Mouse (Mus musculus) stomach, embryonic 14.5 days (tissue): ENCODE measurements at regions not wholly inside any gene's neighbourhood (a gene's known extent, or its start where the extent isn't known, plus 50 kb on each side); places are given as distances from the start of the nearest gene placed in this dataset.
A peak's percentile ranks its signal among the peaks of the same experiment; 100 is the strongest.

Experiments
- ATAC-seq: fragments of 200-750 bp; cut with Nextera tagmentation; 2 replicates; pipeline ENCODE4 v1.8.0; 2017; ENCODE audit warnings: low read depth, moderate TSS enrichment; ENCODE audit not compliant: insufficient number of reproducible peaks, insufficient read depth, low FRiP score
- H3K27ac ChIP-seq: fragments of 300-500 bp; sonication (generic); 2 replicates; pipeline ENCODE4 v1.5.1; 2014; ENCODE audit warnings: mild to moderate bottlenecking, low read length, moderate library complexity, mixed read lengths
- H3K27me3 ChIP-seq: fragments of 300-500 bp; sonication (generic); 2 replicates; pipeline ENCODE4 v1.6.1; 2014; ENCODE audit warnings: low read length, control low read depth, mixed read lengths; ENCODE audit not compliant: control insufficient read depth, insufficient read depth
- H3K36me3 ChIP-seq: fragments of 300-500 bp; sonication (generic); 2 replicates; pipeline ENCODE4 v1.6.1; 2014; ENCODE audit warnings: mild to moderate bottlenecking, control low read depth, low read length, moderate library complexity, mixed read lengths; ENCODE audit not compliant: control insufficient read depth, insufficient read depth
- H3K4me1 ChIP-seq: fragments of 300-500 bp; sonication (generic); 2 replicates; pipeline ENCODE4 v1.6.1; 2014; ENCODE audit warnings: low read length, control low read depth, mixed read lengths; ENCODE audit not compliant: control insufficient read depth, insufficient read depth
- H3K4me2 ChIP-seq: fragments of 300-500 bp; sonication (generic); replicated peaks from 2 replicates; pipeline ENCODE4 v1.6.1; 2014; ENCODE audit warnings: low read depth, low read length, control low read depth
- H3K4me3 ChIP-seq: fragments of 300-500 bp; sonication (generic); 2 replicates; pipeline ENCODE4 v1.5.1; 2014; ENCODE audit warnings: low read depth, low read length, control low read depth
- H3K9ac ChIP-seq: fragments of 300-500 bp; sonication (generic); replicated peaks from 2 replicates; pipeline ENCODE4 v1.6.1; 2014; ENCODE audit warnings: low read depth, mild to moderate bottlenecking, control low read depth, low read length, moderate library complexity, mixed read lengths
- H3K9me3 ChIP-seq: fragments of 300-500 bp; sonication (generic); 2 replicates; pipeline ENCODE4 v1.6.1; 2016; ENCODE audit warnings: low read depth, low read length, control low read depth; ENCODE audit not compliant: control insufficient read depth
- WGBS: fragments of 180-500 bp; shearing (Covaris S2); extraction: QIAGEN DNeasy Blood & Tissue Kit; methylation state at CpG from one replicate; pipeline ENCODE4 v1.1.7; 2014; 5-methylcytosine and 5-hydroxymethylcytosine counted together

DNA sequence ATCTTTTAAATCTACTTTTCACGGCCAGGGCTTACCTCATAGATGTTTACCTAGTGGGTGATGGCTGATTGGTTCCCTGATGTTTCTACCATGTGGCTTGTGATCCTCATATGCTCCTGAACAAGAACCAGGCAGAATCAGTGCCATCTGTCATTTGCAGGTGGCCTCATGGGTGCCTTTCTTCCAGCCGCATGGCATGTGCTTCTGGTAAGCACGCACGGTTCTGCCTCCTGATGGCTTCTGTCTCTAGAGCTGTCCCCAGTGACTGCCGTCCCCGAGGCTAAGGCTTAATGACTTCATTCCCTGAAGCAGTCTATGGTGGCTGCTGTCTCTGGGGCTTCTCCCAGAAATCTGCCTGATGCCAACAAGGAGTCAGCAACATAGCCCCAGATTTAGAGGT is 117.3 kb upstream of the Kit start:
- H3K4me1 ChIP-seq = peaks cover 11% of the 10 kb centered on the region; the same call in 1 of the 2 replicates
- H3K4me2 ChIP-seq = no peak overlapping the region
- no peaks in the 10 kb centered on the region for H3K27me3 ChIP-seq
- H3K9ac ChIP-seq = no peak overlapping the region
- 82% methylated on average over 6 of the region's 6 CpGs for WGBS
- no peak for ATAC-seq
- no peaks in the 10 kb centered on the region for H3K9me3 ChIP-seq
- H3K27ac ChIP-seq = no peak overlapping the region
- H3K36me3 ChIP-seq = no peaks in the 10 kb centered on the region
- no peak overlapping the region for H3K4me3 ChIP-seq

DNA sequence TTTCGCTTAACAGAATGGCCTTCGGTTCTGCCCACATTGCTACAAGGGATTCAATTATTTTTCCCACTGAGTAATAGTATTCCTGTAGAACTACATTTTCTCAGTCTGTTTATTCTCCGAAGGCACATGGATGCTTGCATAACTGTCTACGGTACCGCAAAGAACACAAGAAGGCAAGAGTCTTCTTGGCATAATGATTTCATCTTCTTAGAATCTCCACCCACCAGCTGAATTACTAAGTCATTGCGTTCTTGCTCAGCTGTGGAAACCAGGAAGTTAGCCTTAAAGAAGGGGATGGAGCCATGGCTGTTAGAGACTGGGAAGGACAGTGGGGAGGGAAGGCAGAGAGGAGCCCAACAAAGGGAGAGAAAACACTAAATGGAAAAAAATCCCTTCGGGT is 116.4 kb upstream of the Kit start:
- no peak for ATAC-seq
- H3K36me3 ChIP-seq = no peaks in the 10 kb centered on the region
- H3K27me3 ChIP-seq = no peaks in the 10 kb centered on the region
- H3K27ac ChIP-seq = no peak overlapping the region
- no peak overlapping the region for H3K4me2 ChIP-seq
- no peak overlapping the region for H3K4me3 ChIP-seq
- H3K9ac ChIP-seq = no peak overlapping the region
- no peaks in the 10 kb centered on the region for H3K9me3 ChIP-seq
- H3K4me1 ChIP-seq = peaks cover 11% of the 10 kb centered on the region; the same call in 1 of the 2 replicates
- 90% methylated on average over 7 of the region's 7 CpGs for WGBS

DNA sequence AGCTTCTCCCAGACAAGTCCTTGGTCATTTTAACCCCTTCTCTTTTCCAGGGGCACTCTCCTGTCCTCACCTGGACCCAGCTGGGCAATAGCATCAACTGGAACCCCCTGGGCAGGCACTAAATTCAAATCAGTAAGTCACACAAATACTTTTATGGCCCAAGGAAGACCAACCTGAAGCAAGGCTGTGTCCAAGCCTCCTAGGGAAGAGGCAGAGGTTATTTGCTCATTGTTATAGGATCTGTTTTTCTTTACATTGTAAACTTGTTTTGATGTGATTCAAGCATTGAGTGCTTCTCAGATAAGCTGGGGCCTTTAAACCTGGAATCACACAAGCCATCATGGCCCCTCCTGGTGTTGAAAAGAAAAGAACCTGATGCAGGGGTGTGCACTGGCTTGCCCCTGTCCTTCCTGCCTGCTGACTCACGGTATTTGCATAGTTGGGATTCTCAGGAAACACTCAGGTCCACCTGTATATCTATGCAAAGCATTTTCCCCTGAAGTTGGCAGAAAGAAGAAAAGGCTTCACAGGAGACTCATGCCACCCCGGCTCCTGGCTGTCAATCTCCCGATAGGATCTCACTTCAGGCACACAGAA is 114.9 kb upstream of the Kit start:
- no peak for ATAC-seq
- Histone ChIP-seq H3K4me2 (no peak overlapping the region), H3K4me3 (no peak overlapping the region), H3K27ac (no peak overlapping the region), H3K4me1 (peaks cover 11% of the 10 kb centered on the region; the same call in 1 of the 2 replicates), H3K36me3 (no peaks in the 10 kb centered on the region), H3K27me3 (no peaks in the 10 kb centered on the region), H3K9me3 (no peaks in the 10 kb centered on the region), H3K9ac (no peak overlapping the region)
- WGBS = 41% methylated on average over 3 of the region's 3 CpGs

DNA sequence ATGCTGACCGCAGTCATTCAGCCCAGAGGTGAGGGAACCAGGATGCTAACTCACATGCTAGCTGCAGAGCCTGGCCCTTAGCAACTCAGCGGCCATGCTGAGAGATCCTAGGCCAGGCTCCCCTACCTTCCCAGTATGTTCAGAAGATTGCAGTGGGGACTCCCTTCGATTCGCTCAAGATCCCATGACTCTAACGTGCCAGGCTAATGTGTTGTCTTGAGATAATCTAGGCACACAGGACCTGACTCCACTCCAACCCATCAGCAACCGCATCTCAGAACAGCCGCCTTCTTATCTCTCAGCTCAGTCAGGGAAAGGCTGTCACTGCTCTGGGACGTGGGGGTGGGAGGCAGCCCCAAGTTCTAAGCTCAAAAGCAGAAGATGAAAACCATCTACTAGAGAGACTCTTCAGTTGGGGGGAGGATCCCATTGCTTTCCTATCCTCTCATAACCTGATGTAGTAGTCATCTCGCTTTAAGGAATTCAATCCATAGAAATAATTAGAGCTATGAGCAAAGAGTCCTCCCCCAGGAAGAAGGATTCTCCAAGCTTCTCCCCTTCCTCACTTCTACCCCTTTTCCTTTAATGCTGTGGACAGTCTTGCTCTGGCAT is 114.2 kb upstream of the Kit start:
- 69% methylated on average over 9 of the region's 9 CpGs for WGBS
- peak; percentile 77; the same call in 1 of the 2 replicates for ATAC-seq
- H3K9me3 ChIP-seq = no peaks in the 10 kb centered on the region

DNA sequence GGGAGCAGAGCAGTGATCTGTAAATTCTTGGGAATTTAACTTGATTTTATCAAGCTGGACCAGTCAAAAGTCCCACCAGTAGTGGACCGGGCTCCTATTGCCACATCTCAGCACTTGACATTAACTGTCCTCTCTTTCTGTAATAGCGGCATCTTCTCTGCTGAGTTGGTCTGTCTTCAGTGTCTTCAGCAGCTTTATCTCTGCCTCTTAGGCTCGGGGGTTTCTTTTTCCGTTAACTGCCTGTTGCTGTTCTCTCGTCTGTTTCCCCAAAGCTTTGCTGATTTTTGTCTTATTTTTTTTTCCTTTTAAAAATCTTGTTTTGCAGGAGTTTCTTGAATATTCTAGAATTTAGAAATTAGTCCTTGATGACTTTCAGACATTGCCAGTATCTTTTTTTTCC is 113.3 kb upstream of the Kit start:
- Histone ChIP-seq H3K4me2 (no peak overlapping the region), H3K9me3 (no peaks in the 10 kb centered on the region), H3K27me3 (no peaks in the 10 kb centered on the region), H3K9ac (no peak overlapping the region), H3K4me3 (no peak overlapping the region), H3K36me3 (no peaks in the 10 kb centered on the region), H3K27ac (no peak overlapping the region), H3K4me1 (peaks cover 11% of the 10 kb centered on the region; the same call in 1 of the 2 replicates)
- no peak for ATAC-seq
- WGBS = 84% methylated on average over 5 of the region's 5 CpGs

More for the DNA sequence above, 114.2 kb upstream of the Kit start:
- Histone ChIP-seq H3K4me3 (no peak overlapping the region), H3K27me3 (no peaks in the 10 kb centered on the region), H3K36me3 (no peaks in the 10 kb centered on the region), H3K9ac (no peak overlapping the region), H3K27ac (no peak overlapping the region), H3K4me1 (peaks cover 11% of the 10 kb centered on the region; the same call in 1 of the 2 replicates), H3K4me2 (no peak overlapping the region)

DNA sequence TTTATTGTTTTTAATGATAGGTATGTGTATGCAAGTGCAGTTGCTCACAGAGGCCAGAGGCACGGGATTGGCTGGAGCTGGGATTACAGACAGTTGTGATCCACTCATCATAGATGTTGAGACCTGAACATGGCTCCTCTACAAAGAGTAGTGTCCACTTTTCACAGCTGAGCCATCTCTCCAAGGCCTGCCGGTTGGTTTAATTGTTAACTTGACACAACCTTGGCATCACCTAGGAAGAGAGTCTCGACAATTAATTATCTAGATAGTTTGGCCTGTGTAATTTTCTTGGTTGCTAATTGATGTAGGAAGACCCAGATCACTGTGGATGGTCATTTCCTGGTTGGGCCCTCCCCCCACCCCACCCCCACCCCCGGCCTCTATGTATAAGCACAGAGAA is 111.1 kb upstream of the Kit start:
- Histone ChIP-seq H3K27ac (no peak overlapping the region), H3K4me1 (peaks cover 11% of the 10 kb centered on the region; the same call in 1 of the 2 replicates), H3K9me3 (no peaks in the 10 kb centered on the region), H3K4me3 (no peak overlapping the region), H3K9ac (no peak overlapping the region), H3K36me3 (no peaks in the 10 kb centered on the region), H3K27me3 (no peaks in the 10 kb centered on the region), H3K4me2 (no peak overlapping the region)
- WGBS = 83% methylated on average over 4 of the region's 4 CpGs
- ATAC-seq = no peak

DNA sequence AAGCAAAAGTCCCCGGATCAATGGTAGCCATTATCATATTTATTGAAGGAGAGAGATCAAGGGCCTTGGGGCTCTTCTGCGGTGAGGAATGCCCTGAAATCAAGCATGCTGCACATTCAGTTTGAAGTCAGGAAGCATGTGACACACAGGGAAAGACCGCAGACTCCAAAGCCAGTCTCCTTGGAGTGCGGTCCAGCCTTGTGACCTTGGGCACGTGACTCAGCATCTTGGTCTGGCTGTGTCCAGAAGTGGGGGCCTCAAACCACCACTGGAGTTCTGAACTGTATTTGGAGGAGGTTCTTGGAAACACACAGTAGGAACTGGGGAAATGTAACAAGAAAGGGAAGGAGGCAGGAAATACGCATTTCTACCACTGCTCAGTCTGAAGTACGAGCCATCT is 109.0 kb upstream of the Kit start:
- ATAC-seq = no peak

DNA sequence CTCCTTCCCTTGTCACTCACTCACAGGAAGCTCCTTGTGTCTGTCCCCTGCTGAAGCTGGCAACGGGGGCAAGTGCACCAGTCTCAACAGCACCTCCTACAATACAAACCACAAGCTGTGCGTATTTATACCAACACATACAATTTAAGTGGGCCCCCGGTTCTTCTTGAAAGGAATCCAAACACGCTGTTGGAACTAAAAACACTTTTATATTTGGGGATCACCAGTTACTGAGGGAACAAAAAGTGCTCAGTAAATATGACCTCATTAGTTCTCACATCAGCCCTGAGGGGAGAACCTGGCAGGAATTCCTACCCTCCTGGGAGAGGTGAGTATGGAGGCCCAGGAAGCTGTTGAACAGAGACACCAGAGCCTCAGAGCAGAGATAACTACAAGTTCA is 107.8 kb upstream of the Kit start:
- no peaks in the 10 kb centered on the region for H3K36me3 ChIP-seq
- H3K4me3 ChIP-seq = no peak overlapping the region
- H3K4me1 ChIP-seq = no peaks in the 10 kb centered on the region
- ATAC-seq = no peak
- no peaks in the 10 kb centered on the region for H3K27me3 ChIP-seq
- 69% methylated on average over 4 of the region's 4 CpGs for WGBS
- no peak overlapping the region for H3K4me2 ChIP-seq
- no peak overlapping the region for H3K9ac ChIP-seq
- H3K27ac ChIP-seq = no peak overlapping the region
- H3K9me3 ChIP-seq = no peaks in the 10 kb centered on the region

More for the DNA sequence above, 109.0 kb upstream of the Kit start:
- Histone ChIP-seq H3K4me2 (no peak overlapping the region), H3K9ac (no peak overlapping the region), H3K9me3 (no peaks in the 10 kb centered on the region), H3K36me3 (no peaks in the 10 kb centered on the region), H3K27ac (no peak overlapping the region), H3K4me3 (no peak overlapping the region), H3K4me1 (no peaks in the 10 kb centered on the region), H3K27me3 (no peaks in the 10 kb centered on the region)
- WGBS = 86% methylated on average over 7 of the region's 7 CpGs

DNA sequence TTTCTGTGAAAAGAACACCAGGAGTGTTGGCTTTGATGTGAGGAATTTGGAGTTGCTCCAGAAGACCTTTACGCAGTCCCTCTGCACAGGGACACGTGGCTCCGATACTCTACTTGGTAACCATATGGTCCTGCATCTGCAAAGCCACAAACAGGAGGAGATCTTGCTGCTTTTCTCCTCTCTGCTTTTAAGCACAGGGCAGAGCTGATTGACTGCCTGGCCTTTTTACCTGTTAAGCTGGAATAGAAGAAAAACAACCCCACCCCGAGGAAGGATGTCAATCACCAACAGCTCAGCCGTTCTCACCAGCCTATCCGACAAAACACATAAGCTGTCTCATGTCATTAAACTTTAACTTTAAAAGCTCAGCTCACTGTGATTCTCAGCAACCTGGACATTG is 106.8 kb upstream of the Kit start:
- H3K9me3 ChIP-seq = no peaks in the 10 kb centered on the region
- H3K4me1 ChIP-seq = no peaks in the 10 kb centered on the region
- no peak for ATAC-seq
- 36% methylated on average over 6 of the region's 6 CpGs for WGBS
- no peaks in the 10 kb centered on the region for H3K27me3 ChIP-seq
- H3K27ac ChIP-seq = no peak overlapping the region
- H3K36me3 ChIP-seq = no peaks in the 10 kb centered on the region
- H3K9ac ChIP-seq = no peak overlapping the region
- H3K4me3 ChIP-seq = no peak overlapping the region
- no peak overlapping the region for H3K4me2 ChIP-seq
